ENCODE assay signal across 15 mouse cellular contexts in genomic region chr7:67304937-67305336, GRCm38 (mm10).
"Had no signal": no experiment of that assay in that cellular context is flagged by ENCODE, and none has a peak within 500 bp of the region (broad histone marks: within the 10 kb centered on the region; RNA-seq: fewer than 3 reads in every experiment).

No protein-coding gene starts in this region.

- H3K36me3 ChIP-seq: lung, embryonic 15.5 days; midbrain, embryonic 13.5 days; midbrain, embryonic 15.5 days; neural tube, embryonic 12.5 days; stomach, embryonic 15.5 days had no signal

- H3K4me3 ChIP-seq: lung, embryonic 15.5 days; midbrain, embryonic 13.5 days; midbrain, embryonic 15.5 days; neural tube, embryonic 12.5 days; stomach, embryonic 15.5 days had no signal

- H3K9ac ChIP-seq: liver, embryonic 14.5 days; lung, embryonic 15.5 days; midbrain, embryonic 13.5 days; midbrain, embryonic 15.5 days; neural tube, embryonic 12.5 days; stomach, embryonic 15.5 days had no signal

- H3K4me2 ChIP-seq: lung, embryonic 15.5 days; midbrain, embryonic 11.5 days; midbrain, embryonic 13.5 days; midbrain, embryonic 15.5 days; neural tube, embryonic 12.5 days; stomach, embryonic 15.5 days had no signal

- ATAC-seq: midbrain, embryonic 13.5 days; midbrain, embryonic 15.5 days had no signal

- H3K27me3 ChIP-seq: lung, embryonic 15.5 days; midbrain, embryonic 13.5 days; midbrain, embryonic 15.5 days; neural tube, embryonic 12.5 days; stomach, embryonic 15.5 days had no signal

- DNase-seq: lung, adult 2 months; lung, postnatal 14 days; lung, postnatal 36 days; right cerebral cortex, postnatal 14 days; thymus, postnatal 14 days; thymus, postnatal 36 days had no signal

- H3K9me3 ChIP-seq: lung, embryonic 15.5 days; midbrain, embryonic 13.5 days; midbrain, embryonic 15.5 days; neural tube, embryonic 12.5 days; stomach, embryonic 15.5 days had no signal

- H3K4me1 ChIP-seq: lung, embryonic 15.5 days; midbrain, embryonic 13.5 days; midbrain, embryonic 15.5 days; neural tube, embryonic 12.5 days; stomach, embryonic 15.5 days had no signal

- H3K27ac ChIP-seq: liver, embryonic 14.5 days; lung, embryonic 15.5 days; macrophage; midbrain, embryonic 13.5 days; midbrain, embryonic 15.5 days; neural tube, embryonic 12.5 days; stomach, embryonic 15.5 days; stomach, postnatal 0 days had no signal
